Mouse (Mus musculus) testis, adult 10 weeks (tissue): ENCODE results near the gene Krt4. TPM values are rescaled to one million over a fixed set of nuclear protein-coding genes. Genes with fewer than 3 reads are reported as not detected.

ENCODE experiments used
- polyA plus RNA-seq: library from polyadenylated mRNA; stranded (reverse); fragments of 350-450 nt; fragmentation: Illumina TruSeq; extraction: RNeasy Lipid Tissue Mini Kit (QIAGEN cat#74804); gene quantifications from one replicate; pipeline ENCODE4 v1.2.3, GENCODE M21; 2014; ENCODE audit warnings: low read depth, low replicate concordance

Krt4 gene
- polyA plus RNA-seq, result not detected

DNA sequence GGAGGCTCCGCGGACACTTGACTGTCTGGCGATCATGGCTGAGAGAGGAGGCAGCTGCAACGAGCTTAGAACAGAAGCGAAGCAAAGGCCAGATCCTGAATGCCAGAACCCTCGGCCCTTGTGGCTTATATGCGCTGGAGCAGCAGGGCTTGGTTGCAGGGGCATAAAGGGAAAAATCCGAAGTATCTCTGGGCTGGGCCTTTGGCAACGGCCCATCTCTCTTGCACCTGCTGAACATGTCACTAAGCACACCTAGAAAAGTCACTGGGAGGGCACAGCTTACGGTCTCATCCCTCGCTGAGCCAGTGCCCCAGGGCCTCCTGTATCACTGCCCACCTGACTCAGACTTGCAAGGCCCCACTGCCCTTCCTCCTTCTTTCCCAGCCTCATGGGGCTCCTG lies at the start of gene Krt4:
Gene Krt4 (minus strand): TSS at position 101 of the 400 bp plus-strand sequence.

GRCm38 (mm10) chr15:101954187-101954586 lies 29.7 kb upstream of the Krt4 start, which contains the start of gene Krt78:
Krt78 (minus strand) TSS chr15:101954287.

GRCm38 (mm10) chr15:101940274-101940829 lies 15.8 kb upstream of the Krt4 start, which contains the start of gene Krt79:
Krt79 (minus strand) TSS chr15:101940324.

GRCm38 (mm10) chr15:101892820-101893219 lies 31.7 kb downstream of the Krt4 start, which contains the start of gene Krt76:
Krt76 (minus strand) TSS chr15:101892920.

GRCm38 (mm10) chr15:101869431-101869830 lies 55.1 kb downstream of the Krt4 start, which contains the start of gene Krt77:
Krt77 (minus strand) TSS chr15:101869705.

Other genes starting within 250 kb of the Krt4 start
- not detected for gene Krt6b, start 244.4 kb downstream of the Krt4 start, polyA plus RNA-seq
- not detected for gene Krt6a, start 230.4 kb downstream of the Krt4 start, polyA plus RNA-seq
- gene Krt5, start 211.8 kb downstream of the Krt4 start, polyA plus RNA-seq, result not detected
- gene Krt71, start 181.6 kb downstream of the Krt4 start, polyA plus RNA-seq, result not detected
- not detected for gene Krt72, start 138.3 kb downstream of the Krt4 start, polyA plus RNA-seq
- 0.39 TPM for gene Krt73, start 122.4 kb downstream of the Krt4 start, polyA plus RNA-seq
- gene Krt2, start 106.6 kb downstream of the Krt4 start, polyA plus RNA-seq, result not detected
- gene Krt1, start 73.9 kb downstream of the Krt4 start, polyA plus RNA-seq, result not detected
- gene Krt77, start 55.0 kb downstream of the Krt4 start, polyA plus RNA-seq, result 0.24 TPM
- gene Krt76, start 31.8 kb downstream of the Krt4 start, polyA plus RNA-seq, result 0.08 TPM
- not detected for gene Krt79, start 15.6 kb upstream of the Krt4 start, polyA plus RNA-seq
- not detected for gene Krt78, start 29.6 kb upstream of the Krt4 start, polyA plus RNA-seq
- gene Krt8, start 79.7 kb upstream of the Krt4 start, polyA plus RNA-seq, result 0.46 TPM
- not detected for gene Krt18, start 103.4 kb upstream of the Krt4 start, polyA plus RNA-seq
- 54.3 TPM for gene Eif4b, start 149.0 kb upstream of the Krt4 start, polyA plus RNA-seq
- gene Tns2, start 175.7 kb upstream of the Krt4 start, polyA plus RNA-seq, result 3.6 TPM
- 0.81 TPM for gene Spryd3, start 211.5 kb upstream of the Krt4 start, polyA plus RNA-seq
- gene Igfbp6, start 219.6 kb upstream of the Krt4 start, polyA plus RNA-seq, result 0.57 TPM
- not detected for gene Soat2, start 225.8 kb upstream of the Krt4 start, polyA plus RNA-seq